Mouse (Mus musculus): Measurements from ENCODE around the gene Magi2.

GRCm38 (mm10) chr5:20748142-20748541 lies 1521.3 kb downstream of the Magi2 start:
- TF ChIP-seq CTCF (IDR thresholded peaks at IDR 0.05; ENCODE audit: extremely low read depth, insufficient read depth, low read length) (no peak), POLR2A (IDR thresholded peaks at IDR 0.05; ENCODE audit: extremely low read depth, insufficient read depth, low read length) (no peak)
